Mouse (Mus musculus) lung, adult 2 months (tissue): Measurements from ENCODE around the gene Tnni3.

Experiments
- CTCF ChIP-seq: fragments of 200-500 bp; IDR thresholded peaks from 2 replicates; pipeline ENCODE4 v1.5.1; 2011; ENCODE audit warnings: mild to moderate bottlenecking, low read length, control low read depth; ENCODE audit not compliant: insufficient read depth
- POLR2A ChIP-seq: fragments of 200-500 bp; IDR thresholded peaks from 2 replicates; pipeline ENCODE4 v1.6.1; 2011; ENCODE audit warnings: low read depth, mild to moderate bottlenecking, control low read depth, low read length, borderline replicate concordance; ENCODE audit errors: extremely low read depth

DNA sequence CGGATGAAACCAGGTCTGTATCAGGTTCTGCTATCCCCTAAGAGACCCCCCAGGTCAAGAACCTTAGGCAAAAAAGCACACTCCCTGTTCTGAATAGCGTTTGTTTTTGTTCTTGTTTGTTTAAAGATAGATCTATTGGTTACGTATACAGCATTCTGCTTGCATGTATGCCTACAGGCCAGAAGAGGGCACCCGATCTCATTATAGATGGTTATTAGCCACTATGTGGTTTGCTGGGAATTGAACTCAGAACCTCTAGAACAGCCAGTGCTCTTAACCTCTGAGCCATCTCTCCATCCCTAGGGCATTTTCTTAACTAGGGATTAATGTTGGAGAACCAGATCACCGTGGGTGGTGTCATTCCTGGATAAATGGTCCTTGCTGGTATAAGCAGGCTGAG is 17.3 kb upstream of the Tnni3 start:
- TF ChIP-seq POLR2A (no peak), CTCF (no peak)
